Comparison of ENCODE assay signal across 18 mouse cellular contexts in the genomic region with DNA sequence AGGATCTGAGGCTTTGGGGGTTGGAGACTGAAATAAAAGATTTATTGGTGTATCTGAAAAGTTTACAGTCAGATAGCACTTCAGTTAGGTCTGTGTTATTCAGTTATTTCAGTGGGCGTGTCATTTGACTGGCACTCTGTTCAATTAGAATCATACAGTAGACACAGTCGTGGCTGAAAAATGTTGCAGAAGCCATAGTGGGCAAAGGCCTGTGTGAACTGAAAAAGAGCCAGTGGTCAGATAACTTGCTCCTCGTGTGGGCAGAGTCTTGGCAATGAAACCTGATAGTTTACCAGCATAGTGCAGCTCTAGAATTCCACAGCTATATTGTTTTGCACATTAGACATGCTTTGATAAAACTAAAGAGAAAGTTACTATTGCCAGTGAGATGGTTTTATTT.
"Had no signal": no experiment of that assay in that cellular context is flagged by ENCODE, and none has a peak within 500 bp of the region (broad histone marks: within the 10 kb centered on the region; RNA-seq: fewer than 3 reads in every experiment).

No protein-coding gene starts in this region.

- ATAC-seq: midbrain, embryonic 15.5 days had no signal

- H3K27ac ChIP-seq: layer of hippocampus, adult 2 months; left cerebral cortex, adult 2 months; liver, embryonic 13.5 days; midbrain, embryonic 12.5 days; midbrain, embryonic 15.5 days; neural tube, embryonic 13.5 days; stomach, embryonic 15.5 days had no signal

- DNase-seq: kidney, adult 18-20 months; kidney, adult 9 months; kidney, postnatal 14 days; liver, embryonic 13.5 days; lung, adult 2 months; lung, postnatal 14 days; lung, postnatal 4 days; retina, postnatal 1 day; right cerebral cortex, postnatal 25 days; spleen, adult 18-20 months; thymus, adult 2 months; thymus, postnatal 14 days had no signal

- H3K4me3 ChIP-seq: layer of hippocampus, adult 2 months; left cerebral cortex, adult 2 months; liver, embryonic 13.5 days; midbrain, embryonic 12.5 days; midbrain, embryonic 15.5 days; neural tube, embryonic 13.5 days; stomach, embryonic 15.5 days had no signal
